Mouse (Mus musculus) liver, embryonic 14.5 days (tissue): ENCODE data around the gene Crebl2.

ENCODE experiments used
- CTCF ChIP-seq: IDR thresholded peaks from 2 replicates; pipeline ENCODE4 v1.5.1; 2016; ENCODE audit warnings: antibody characterized with exemption, low read depth, control low read depth
- EP300 ChIP-seq: IDR thresholded peaks from 2 replicates; pipeline ENCODE4 v1.6.1; 2016; ENCODE audit warnings: antibody characterized with exemption, low read depth

GRCm38 (mm10) chr6:134860275-134860674 lies 30.3 kb downstream of the Crebl2 start:
- TF ChIP-seq CTCF (no peak), EP300 (no peak)
